Mouse (Mus musculus): Measurements from ENCODE around the gene Cpne8. TPM values are rescaled to one million over a fixed set of nuclear protein-coding genes. Genes with fewer than 3 reads are reported as not detected.
"Not testable (repeated sequence)": the region's sequence is repeated elsewhere in the genome, so short reads cannot be mapped to it uniquely, and the experiment has no call there.

Gene Cpne8
- polyA plus RNA-seq, 2 experiments, result 0.96 to 1.1 TPM

GRCm38 (mm10) chr15:90512769-90513168 lies 166.5 kb downstream of the Cpne8 start:
- Histone ChIP-seq H3K4me1 (replicated peaks; ENCODE audit: control insufficient read depth in 2 of 2, insufficient read depth in 2 of 2, low read length in 1 of 2) (no peaks in the 10 kb centered on the region), H3K9ac (replicated peaks) (no peak overlapping the region), H3K4me3 (ENCODE audit: insufficient read depth in 1 of 2, low read depth in 2 of 2, low read length in 2 of 2) (no peak overlapping the region), H3K4me2 (ENCODE audit: low read depth) (no peak overlapping the region), H3K36me3 (replicated peaks; ENCODE audit: control insufficient read depth, insufficient read depth, low read depth) (no peaks in the 10 kb centered on the region), H3K27me3 (ENCODE audit: control insufficient read depth, insufficient read depth, low read length) (no peaks in the 10 kb centered on the region), H3K9me3 (ENCODE audit: control insufficient read depth, low read length) (no peaks in the 10 kb centered on the region), H3K27ac (no peak overlapping the region)
- no peak for TF ChIP-seq EP300 (IDR thresholded peaks at IDR 0.05; ENCODE audit: low read depth)
- no peak for TF ChIP-seq CTCF (IDR thresholded peaks at IDR 0.05; ENCODE audit: low read depth)
- no peak for ATAC-seq (ENCODE audit: insufficient read depth)
- WGBS (ENCODE audit: insufficient replicate concordance), result 70% methylated on average over 4 of the region's 4 CpGs
- no peak for DNase-seq (ENCODE audit: low read depth in 3 of 3, low spot score in 3 of 3)

GRCm38 (mm10) chr15:90497080-90497479 lies 182.2 kb downstream of the Cpne8 start:
- H3K27me3 ChIP-seq (ENCODE audit: control insufficient read depth, insufficient read depth, low read length), result no peaks in the 10 kb centered on the region
- H3K9ac ChIP-seq (replicated peaks), result no peak overlapping the region
- no peak for DNase-seq (ENCODE audit: low read depth in 3 of 3, low spot score in 3 of 3)
- H3K36me3 ChIP-seq (replicated peaks; ENCODE audit: control insufficient read depth, insufficient read depth, low read depth), result no peaks in the 10 kb centered on the region
- H3K4me2 ChIP-seq (ENCODE audit: low read depth), result no peak overlapping the region
- 78% methylated on average over 3 of the region's 3 CpGs for WGBS (ENCODE audit: insufficient replicate concordance)
- H3K4me3 ChIP-seq (ENCODE audit: insufficient read depth in 1 of 2, low read depth in 2 of 2, low read length in 2 of 2), result no peak overlapping the region
- no peaks in the 10 kb centered on the region for H3K9me3 ChIP-seq (ENCODE audit: control insufficient read depth, low read length)
- no peak for TF ChIP-seq CTCF (IDR thresholded peaks at IDR 0.05; ENCODE audit: low read depth)
- no peak for TF ChIP-seq EP300 (IDR thresholded peaks at IDR 0.05; ENCODE audit: low read depth)
- H3K27ac ChIP-seq, result no peak overlapping the region
- ATAC-seq (ENCODE audit: insufficient read depth), result no peak
- H3K4me1 ChIP-seq (replicated peaks; ENCODE audit: control insufficient read depth in 2 of 2, insufficient read depth in 2 of 2, low read length in 1 of 2), result no peaks in the 10 kb centered on the region

- no peaks in the 10 kb centered on the region for H3K4me1 ChIP-seq (replicated peaks; ENCODE audit: control insufficient read depth in 2 of 2, insufficient read depth in 2 of 2, low read length in 1 of 2)
- no peak overlapping the region for H3K4me2 ChIP-seq (ENCODE audit: low read depth)
- no peaks in the 10 kb centered on the region for H3K9me3 ChIP-seq (ENCODE audit: control insufficient read depth, low read length)
- H3K9ac ChIP-seq (replicated peaks), result no peak overlapping the region
- H3K4me3 ChIP-seq (ENCODE audit: insufficient read depth in 1 of 2, low read depth in 2 of 2, low read length in 2 of 2), result no peak overlapping the region
- no peaks in the 10 kb centered on the region for H3K27me3 ChIP-seq (ENCODE audit: control insufficient read depth, insufficient read depth, low read length)
- no peaks in the 10 kb centered on the region for H3K36me3 ChIP-seq (replicated peaks; ENCODE audit: control insufficient read depth, insufficient read depth, low read depth)
- TF ChIP-seq EP300 (IDR thresholded peaks at IDR 0.05; ENCODE audit: low read depth) (no peak), CTCF (IDR thresholded peaks at IDR 0.05; ENCODE audit: low read depth) (no peak)
- no peak for ATAC-seq (ENCODE audit: insufficient read depth)
- DNase-seq (ENCODE audit: low read depth in 3 of 3, low spot score in 3 of 3), result no peak
- WGBS (ENCODE audit: insufficient replicate concordance), result 41% methylated on average over 6 of the region's 6 CpGs
- H3K27ac ChIP-seq, result no peak overlapping the region
These were observed 187.7 kb downstream of the Cpne8 start for GRCm38 (mm10) chr15:90491558-90491957.

- ATAC-seq (ENCODE audit: insufficient read depth) (no peak), DNase-seq (ENCODE audit: low read depth in 3 of 3, low spot score in 3 of 3) (no peak)
- WGBS (ENCODE audit: insufficient replicate concordance), result 56% methylated on average over 7 of the region's 7 CpGs
These were observed 189.0 kb downstream of the Cpne8 start for GRCm38 (mm10) chr15:90490186-90490585.

GRCm38 (mm10) chr15:90470561-90470960 lies 208.7 kb downstream of the Cpne8 start:
- H3K9ac ChIP-seq (replicated peaks); H3K27me3 ChIP-seq (ENCODE audit: control insufficient read depth, insufficient read depth, low read length); H3K4me2 ChIP-seq (ENCODE audit: low read depth); ATAC-seq (ENCODE audit: insufficient read depth); H3K36me3 ChIP-seq (replicated peaks; ENCODE audit: control insufficient read depth, insufficient read depth, low read depth); H3K9me3 ChIP-seq (ENCODE audit: control insufficient read depth, low read length); H3K4me3 ChIP-seq (ENCODE audit: insufficient read depth in 1 of 2, low read depth in 2 of 2, low read length in 2 of 2); H3K27ac ChIP-seq; DNase-seq (ENCODE audit: low read depth in 3 of 3, low spot score in 3 of 3); H3K4me1 ChIP-seq (replicated peaks; ENCODE audit: control insufficient read depth in 2 of 2, insufficient read depth in 2 of 2, low read length in 1 of 2): not testable (repeated sequence)

More at GRCm38 (mm10) chr15:90490186-90490585, 189.0 kb downstream of the Cpne8 start:
- Histone ChIP-seq H3K27me3 (ENCODE audit: control insufficient read depth, insufficient read depth, low read length) (no peaks in the 10 kb centered on the region), H3K4me3 (ENCODE audit: insufficient read depth in 1 of 2, low read depth in 2 of 2, low read length in 2 of 2) (no peak overlapping the region), H3K9ac (replicated peaks) (no peak overlapping the region), H3K36me3 (replicated peaks; ENCODE audit: control insufficient read depth, insufficient read depth, low read depth) (no peaks in the 10 kb centered on the region), H3K4me1 (replicated peaks; ENCODE audit: control insufficient read depth in 2 of 2, insufficient read depth in 2 of 2, low read length in 1 of 2) (no peaks in the 10 kb centered on the region), H3K9me3 (ENCODE audit: control insufficient read depth, low read length) (no peaks in the 10 kb centered on the region), H3K4me2 (ENCODE audit: low read depth) (no peak overlapping the region), H3K27ac (no peak overlapping the region)
- TF ChIP-seq CTCF (IDR thresholded peaks at IDR 0.05; ENCODE audit: low read depth), result no peak
- no peak for TF ChIP-seq EP300 (IDR thresholded peaks at IDR 0.05; ENCODE audit: low read depth)

- Histone ChIP-seq H3K9me3 (ENCODE audit: control insufficient read depth, low read length) (no peaks in the 10 kb centered on the region), H3K4me3 (ENCODE audit: insufficient read depth in 1 of 2, low read depth in 2 of 2, low read length in 2 of 2) (no peak overlapping the region), H3K4me1 (replicated peaks; ENCODE audit: control insufficient read depth in 2 of 2, insufficient read depth in 2 of 2, low read length in 1 of 2) (no peaks in the 10 kb centered on the region), H3K9ac (replicated peaks) (no peak overlapping the region), H3K27ac (no peak overlapping the region), H3K4me2 (ENCODE audit: low read depth) (no peak overlapping the region), H3K27me3 (ENCODE audit: control insufficient read depth, insufficient read depth, low read length) (no peaks in the 10 kb centered on the region), H3K36me3 (replicated peaks; ENCODE audit: control insufficient read depth, insufficient read depth, low read depth) (no peaks in the 10 kb centered on the region)
- DNase-seq (ENCODE audit: low read depth in 3 of 3, low spot score in 3 of 3) (no peak), ATAC-seq (ENCODE audit: insufficient read depth) (no peak)
- 48% methylated on average over 2 of the region's 2 CpGs for WGBS (ENCODE audit: insufficient replicate concordance)
- TF ChIP-seq EP300 (IDR thresholded peaks at IDR 0.05; ENCODE audit: low read depth) (no peak), CTCF (IDR thresholded peaks at IDR 0.05; ENCODE audit: low read depth) (no peak)
These were observed 216.0 kb downstream of the Cpne8 start for GRCm38 (mm10) chr15:90463281-90463680.

Measured in liver, embryonic 14.5 days (tissue).